Mouse (Mus musculus) cerebellum, adult 11 months (tissue): ENCODE results near the gene Ctse.
A peak's percentile ranks its signal among the peaks of the same experiment; 100 is the strongest.

ENCODE experiments used
- DNase-seq: peaks from one replicate; pipeline ENCODE4 v3.0.0; 2022

Ctse gene

DNA sequence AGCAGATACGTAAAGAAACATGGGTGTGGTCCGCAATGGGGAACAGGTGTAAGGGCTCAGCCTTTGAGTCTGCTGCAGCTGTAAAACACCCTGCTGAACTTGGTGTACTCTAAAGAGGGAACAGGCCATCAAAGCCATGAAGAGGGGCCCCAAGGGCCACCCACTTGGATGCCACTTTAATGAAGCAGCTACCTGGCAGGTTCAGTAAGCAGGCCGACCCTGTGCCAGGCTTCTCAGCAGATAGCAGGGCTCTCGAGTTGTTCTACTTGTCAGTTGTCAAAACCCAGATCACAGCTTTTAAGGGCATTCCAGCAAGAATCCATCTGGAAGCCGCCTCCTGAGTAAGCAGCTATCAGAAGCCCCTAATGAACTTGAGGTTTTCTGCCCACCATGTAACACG is 17.5 kb downstream of the Ctse start:
- no peak for DNase-seq

DNA sequence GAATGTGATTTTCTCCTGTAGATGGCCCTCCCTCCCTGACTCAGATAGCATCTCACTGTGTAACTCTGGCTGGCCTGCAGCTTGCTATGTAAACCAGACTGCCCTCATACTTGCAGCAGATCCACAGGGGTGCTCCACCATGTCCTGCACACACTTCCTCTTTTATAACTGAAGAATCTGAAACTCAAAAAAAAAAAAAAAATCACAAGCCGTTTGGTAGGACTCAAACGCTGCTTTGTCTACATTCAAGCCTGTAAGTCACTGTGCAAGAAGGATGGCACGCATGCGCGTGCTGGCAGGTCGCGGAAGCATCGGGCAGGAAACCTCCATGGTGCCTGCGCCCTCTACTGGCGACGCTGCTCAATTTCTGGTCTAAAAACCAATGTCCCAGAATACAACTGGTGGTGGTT is 19.8 kb downstream of the Ctse start:
- DNase-seq: peak; percentile 85

DNA sequence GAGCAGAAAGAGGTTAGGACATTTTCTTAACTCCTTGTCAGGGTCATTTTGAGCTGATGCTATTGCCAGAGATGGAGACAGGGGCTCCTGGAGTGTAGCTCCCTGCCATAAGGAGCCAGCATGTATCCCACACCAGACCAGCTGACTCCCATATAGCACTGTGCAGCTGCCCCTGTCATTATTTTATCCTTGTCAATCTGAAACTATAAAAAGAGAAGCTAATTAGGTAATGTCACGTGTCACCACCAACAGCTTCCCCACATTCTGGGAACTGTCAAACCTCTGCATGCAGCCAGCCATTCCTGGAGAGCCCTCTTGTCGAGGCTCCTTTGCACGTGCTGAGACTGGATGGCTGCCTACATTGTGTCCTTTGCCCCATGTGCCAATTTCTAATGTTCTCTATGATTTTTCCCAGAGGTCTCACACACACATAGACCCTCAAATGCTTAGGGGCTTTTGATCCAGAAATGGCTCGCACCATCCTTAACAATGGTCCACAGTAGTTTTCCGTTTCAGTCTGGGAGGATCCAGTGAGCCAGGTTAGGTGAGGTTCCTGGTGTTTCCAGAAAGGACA is 21.5 kb downstream of the Ctse start:
- DNase-seq: no peak

DNA sequence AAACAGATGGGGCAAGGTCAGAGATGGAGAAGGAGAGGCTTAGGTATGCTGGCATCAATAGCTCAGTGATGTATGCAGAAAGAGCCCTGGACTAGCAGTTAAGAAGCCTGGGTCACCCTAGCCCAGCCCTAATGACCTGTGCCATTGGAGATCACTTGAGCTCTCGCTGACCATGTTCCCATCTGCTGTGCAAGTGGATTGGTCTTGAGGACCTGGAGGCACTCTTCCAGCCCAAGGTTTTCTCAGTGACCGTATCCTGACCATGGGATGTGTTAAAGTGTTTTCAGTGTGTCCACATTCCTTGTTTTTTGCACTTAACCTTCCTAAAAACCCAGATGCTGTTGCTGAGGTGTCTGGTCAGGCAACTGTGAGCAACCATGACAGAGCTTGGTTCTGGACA is 22.2 kb downstream of the Ctse start:
- no peak for DNase-seq

DNA sequence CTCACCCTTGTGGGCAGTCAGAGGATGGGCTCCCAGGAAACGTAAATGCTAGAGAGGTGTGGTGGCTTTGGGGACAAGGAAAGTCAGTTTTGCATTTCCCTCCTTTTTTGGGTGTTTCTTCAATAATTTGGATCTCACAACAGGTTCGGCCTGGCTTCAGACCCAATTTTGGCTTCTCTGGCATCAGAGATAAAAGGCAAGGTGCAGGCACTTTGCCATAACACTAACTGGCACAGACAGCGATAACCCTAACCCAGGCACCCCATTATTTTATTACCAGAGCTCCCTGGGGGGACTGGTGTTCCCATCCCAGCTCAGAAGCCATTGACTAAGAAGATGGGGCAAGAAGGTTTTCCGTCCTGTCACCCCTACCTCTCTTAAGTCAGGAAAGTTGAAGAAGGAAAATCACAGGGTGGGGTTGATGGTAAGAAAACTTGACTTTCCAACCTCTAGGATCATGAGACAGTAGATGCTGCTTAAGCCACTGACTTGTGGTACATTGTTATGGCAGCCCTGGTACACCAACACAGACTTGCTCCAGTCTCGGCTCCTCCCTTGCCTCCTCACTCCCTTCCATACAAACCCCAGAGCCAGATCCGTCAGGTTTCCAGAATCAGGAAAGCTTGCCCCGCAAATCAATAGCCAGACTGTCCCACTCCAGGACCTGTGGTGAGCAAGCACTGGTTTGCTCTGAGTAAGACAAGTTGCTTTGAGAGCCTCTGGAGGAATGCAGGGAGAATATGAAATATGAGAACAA is 22.8 kb downstream of the Ctse start:
- no peak for DNase-seq

DNA sequence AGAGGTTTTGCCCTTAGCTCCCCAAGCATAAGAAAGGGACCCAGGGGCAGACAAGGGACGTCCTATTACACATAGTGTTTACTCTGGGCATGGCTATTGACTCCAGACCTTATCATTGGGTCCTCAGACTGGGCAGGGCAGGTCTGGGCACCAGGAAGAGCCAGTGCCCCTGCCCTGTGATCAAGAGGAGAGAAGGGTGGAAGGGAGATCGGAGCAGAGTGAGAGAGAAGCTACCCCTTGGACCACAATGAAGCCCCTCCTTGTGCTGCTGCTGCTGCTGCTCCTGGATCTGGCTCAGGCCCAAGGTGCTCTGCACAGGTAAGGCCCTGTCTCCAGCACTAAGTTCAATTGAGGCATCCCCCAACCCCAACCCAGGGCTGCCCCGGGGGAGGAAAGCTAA is 23.6 kb downstream of the Ctse start:
- no peak for DNase-seq

DNA sequence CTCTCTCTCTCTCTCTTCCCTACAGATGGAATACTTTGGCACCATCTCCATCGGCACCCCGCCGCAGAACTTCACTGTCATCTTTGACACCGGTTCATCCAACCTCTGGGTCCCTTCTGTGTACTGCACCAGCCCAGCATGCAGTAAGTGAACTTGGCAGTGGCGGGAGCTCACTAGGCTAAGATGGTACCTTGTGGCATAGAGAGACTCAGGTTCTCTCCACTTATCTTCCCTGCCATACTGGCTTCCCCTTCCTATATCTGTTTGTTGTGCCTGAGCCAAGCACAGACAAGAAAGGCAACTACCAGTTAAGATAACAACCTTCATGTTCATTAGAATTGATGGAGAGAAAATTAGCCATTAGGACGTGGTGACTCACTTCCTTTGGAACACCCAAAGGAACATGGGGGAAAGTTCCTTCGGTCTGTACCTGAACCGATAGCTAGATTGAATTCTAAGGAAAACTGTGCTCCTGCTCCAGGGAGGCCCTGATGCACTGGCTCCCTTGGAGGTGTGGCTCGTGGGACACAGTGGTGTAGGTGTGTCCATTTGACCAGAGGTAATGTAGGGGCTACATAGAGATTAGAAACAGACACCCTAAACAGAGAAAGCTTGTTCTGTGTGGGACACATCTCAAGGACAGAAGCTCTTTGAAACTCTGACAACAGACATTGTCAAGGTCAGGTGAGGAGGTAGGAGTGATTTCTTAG is 25.3 kb downstream of the Ctse start:
- DNase-seq: no peak

DNA sequence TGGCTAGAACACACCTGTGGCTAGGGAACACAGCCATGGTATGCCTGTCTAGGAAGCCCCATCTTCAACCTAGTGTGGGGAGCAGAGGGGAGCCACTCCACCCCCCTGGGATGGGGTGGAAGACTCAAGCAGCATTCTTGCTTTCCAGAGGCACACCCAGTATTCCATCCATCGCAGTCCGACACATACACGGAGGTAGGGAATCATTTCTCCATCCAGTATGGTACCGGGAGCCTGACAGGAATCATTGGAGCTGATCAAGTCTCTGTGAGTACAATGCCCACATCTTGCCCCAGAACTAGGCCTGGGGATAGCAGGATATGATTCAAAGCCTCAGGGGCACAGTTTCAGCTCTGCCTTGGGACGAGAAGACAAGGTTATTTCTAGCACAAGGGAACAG is 26.0 kb downstream of the Ctse start:
- DNase-seq: no peak

DNA sequence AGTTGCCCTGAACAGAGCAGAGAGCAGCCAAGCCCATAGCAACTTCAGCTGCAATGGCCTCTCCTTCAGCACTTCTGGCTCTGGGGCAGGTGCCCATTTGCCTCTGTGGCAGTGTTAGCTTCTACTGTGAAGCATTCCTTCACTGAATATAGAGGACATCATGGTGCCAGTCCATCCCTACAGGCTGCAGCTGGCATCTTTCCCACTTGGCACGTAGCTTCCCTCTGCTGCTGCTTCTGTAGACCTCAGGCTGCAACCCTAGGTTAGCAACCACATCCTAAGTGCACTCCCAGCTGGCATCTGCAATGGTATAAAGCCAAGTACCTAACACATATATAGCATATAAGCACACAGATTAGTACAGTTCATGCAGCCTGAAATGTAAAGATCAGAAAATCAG is 27.8 kb downstream of the Ctse start:
- no peak for DNase-seq

DNA sequence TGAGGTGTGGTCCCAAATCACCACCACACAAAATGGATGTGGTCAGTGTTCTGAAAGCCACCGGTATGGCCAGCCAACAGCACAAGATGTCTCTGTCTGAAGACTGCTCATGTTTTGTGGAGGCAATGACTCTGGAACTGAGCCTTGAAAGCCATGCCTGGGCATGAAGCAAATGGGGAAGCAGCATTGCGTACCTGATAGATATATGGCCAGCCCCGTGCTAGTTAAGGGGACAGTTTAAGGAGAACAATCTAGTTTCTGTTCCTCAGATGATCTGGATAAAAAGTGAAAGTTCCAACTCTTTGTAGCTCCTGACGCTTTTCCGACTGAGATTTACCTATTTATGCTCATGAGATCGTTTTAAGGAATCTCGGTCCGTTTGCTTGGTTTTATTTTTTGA is 33.0 kb downstream of the Ctse start:
- DNase-seq: no peak

DNA sequence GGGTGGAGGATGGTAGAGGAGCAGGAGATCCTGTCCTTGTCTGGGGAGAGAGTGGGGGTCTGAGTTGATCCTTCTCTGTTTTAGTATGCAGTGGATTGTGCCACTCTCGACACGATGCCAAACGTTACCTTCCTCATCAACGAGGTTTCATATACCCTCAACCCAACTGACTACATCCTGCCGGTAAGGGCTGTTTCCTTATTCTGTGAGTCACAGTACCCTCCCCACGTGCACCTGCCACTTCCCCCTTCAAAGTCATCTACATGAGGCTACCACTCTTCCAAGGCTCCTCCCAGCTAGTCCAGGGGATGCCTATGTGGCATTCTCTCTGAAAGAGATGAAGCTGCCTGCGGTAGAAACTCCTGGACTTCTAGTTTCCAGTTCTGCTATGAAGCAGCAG is 34.3 kb downstream of the Ctse start:
- no peak for DNase-seq

DNA sequence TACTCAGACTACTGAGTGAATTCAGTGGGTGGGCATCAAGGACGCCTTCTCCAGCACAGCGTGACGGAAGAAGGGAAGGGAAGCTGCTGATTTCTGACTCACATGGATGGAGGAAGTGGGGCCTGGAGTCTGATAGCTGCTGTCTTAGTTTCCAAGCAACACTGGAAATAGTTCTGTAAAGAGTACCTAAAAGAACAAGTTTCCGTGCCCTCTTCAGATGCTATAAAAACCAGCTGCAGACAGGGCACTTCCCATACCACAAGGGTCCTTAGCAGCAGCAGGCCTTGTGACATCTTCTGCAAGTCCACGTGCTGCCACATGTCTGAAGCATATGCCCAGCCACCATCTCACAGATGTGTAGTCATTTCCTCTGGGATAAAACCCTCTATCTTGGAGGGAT is 41.5 kb downstream of the Ctse start:
- no peak for DNase-seq

DNA sequence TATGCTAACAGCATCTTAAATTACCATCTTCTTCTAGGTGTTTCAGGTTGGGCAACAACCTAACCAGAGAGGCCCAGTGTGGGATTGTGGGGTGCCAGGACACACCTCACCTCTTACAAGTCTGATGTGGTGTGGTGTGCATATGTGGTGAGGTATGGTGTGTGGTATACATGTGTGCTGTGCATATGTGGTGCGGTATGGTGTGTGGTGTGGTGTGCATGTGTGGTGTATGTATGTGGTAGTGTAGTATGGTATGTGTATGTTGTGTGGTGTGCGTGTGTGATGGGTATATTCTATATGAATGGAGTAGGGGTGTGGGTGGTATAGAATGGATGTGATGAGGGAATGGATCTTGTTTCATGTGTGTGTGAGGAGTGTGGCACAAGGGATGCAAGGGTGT is 49.6 kb downstream of the Ctse start:
- no peak for DNase-seq

DNA sequence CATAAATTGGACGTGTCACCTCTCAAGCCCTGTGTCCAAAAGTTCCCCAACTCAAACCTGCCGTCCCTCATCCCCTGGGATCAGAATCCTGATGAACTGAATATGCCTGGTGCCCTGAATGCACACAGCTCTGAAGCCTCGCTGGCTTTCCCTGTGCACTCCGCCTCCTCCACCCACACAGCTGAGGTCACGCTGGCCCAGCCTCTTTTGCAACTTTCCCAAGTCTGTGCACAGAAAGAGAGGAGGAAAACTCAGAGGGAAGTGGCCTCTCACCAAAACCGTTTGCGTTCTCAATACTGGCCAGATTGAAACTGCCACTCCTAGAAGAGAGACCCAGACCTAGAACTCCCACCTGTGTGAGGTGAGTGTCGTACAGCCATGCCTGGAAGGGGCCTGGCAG is 50.4 kb downstream of the Ctse start, which contains the start of gene Rab7b:
TSS of gene Rab7b (plus strand) at position 221 of the 400 bp plus-strand sequence.
- no peak for DNase-seq

DNA sequence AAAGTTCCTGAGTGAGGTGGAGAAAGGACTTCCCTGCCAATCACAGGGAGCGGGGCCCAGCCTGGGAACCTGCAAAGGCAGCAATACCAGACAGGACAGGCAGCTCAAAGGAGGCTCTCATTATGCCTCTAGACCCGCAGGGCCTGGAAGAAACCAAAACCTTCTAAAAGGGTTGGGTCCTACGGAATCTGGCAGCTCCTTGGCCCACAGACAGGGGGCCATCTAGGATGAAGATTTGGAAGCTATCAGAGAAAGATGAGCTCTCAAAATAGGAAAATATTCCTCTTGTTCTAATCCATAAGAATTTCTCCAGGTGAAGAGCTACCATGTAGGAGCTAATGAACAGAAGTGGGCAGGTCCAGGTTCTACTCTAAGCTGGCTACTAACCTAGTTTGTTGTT is 50.9 kb downstream of the Ctse start:
- no peak for DNase-seq

DNA sequence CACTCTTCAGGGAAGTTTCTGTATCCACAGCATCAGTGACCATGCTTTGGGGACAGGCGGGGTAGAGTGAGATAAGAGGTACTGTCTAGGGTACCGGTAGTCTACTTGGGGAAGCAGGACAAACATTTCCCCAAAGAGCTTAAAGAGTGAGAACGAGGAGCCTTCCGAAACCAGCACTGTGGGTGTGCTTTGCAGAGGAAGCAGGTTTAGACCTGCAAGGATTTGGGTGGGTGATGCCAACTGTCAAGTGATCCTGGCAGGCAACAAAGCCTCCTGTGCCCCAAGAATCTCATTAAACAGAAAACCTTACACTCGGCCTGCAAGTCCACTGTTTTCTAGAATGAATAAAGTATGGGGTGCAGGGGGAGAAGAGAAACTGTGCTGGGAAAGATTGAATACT is 51.8 kb downstream of the Ctse start:
- no peak for DNase-seq

DNA sequence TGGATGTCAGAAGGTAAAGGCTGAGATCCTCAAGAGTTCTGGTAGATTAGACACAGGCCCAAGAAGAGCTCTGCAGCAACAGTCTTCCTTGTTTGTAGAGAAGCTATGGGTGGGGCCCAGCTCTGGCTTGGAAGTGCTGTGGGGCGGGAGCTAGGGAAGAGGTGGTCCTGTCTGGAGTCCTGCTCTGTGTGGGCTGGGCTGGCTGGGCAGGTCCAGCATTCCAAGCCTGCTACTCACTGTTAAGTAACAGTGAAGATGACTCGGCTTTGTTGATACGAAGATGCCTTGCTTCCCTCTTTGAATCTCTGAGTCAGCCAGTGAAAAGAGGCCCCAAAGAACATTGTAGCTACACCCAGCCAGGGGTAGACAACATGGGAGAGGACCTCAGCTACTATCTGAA is 52.3 kb downstream of the Ctse start:
- DNase-seq: no peak

DNA sequence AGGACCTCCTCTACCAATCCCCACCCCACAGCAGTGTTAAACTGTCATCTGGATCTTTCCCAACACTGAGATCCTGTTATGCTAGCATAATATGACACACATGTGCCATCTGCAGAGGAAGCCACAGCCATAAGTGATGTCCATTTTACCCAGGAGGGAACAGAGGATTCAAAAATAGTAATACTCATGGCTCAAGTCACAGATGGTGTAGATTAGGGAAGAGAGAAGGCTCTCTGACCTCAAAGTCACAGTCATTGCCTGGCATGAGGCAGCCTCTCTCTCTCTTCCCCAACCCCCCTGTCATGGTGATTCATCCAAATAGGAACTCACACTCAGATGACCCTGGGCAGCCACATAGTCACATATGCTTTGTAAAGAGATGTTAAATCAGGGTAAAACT is 53.2 kb downstream of the Ctse start:
- DNase-seq: no peak

DNA sequence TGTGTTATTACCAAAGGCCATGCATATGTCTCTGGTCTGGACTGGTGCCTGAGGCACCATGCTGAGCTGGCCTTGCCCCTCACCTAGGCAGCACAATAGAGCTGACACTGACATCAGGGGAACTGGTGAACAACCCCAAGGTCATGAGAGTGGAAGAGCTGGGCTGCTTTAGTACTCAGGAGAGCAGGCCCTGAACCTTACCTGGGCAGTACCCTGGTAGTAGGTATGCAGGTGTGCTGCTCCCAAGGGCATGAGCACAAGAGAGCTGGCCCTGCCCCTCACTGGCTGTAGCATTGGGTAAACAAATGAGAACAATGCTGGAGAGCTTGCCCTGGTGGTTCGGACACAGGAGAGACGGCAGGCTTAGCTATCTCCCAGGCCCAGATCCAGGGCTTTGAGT is 57.2 kb downstream of the Ctse start:
- no peak for DNase-seq

DNA sequence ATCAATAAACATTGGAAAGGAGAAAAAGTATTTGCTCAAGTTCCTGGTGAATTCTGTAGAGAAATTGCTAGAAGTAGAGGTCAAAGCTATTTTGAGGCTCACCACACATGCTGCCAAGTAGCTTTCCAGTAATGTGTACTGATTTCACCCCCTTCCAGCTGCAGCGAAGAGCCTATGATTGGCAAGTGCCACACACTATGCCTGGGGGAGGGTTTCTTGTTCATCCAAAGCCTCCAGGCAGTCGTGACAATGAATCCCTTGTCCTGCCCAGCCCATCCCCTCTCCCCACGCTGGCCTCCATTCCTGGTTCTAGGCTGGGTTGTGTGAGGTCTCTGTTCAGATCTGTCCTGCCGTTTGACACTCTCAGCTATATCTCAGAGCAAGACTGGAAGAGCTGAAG is 58.2 kb downstream of the Ctse start:
- no peak for DNase-seq

DNA sequence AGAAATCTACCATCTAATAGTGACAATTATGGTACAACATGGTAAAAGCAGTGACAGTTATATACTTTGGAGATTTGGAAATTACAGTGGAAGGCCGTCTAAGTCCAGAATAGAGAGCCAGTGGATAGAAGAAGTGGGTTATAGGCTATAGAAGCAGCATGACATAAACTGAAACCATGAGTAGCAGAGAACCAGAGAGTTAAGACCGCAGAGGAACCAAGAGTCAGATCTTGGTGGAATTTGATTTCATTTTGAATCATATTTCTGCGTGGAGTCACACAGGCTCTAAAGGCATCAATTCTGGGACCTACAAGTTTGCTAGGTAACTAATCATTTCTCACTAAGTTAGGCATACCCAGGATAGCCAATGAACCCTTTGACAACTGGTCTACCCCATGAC is 60.7 kb downstream of the Ctse start:
- no peak for DNase-seq

DNA sequence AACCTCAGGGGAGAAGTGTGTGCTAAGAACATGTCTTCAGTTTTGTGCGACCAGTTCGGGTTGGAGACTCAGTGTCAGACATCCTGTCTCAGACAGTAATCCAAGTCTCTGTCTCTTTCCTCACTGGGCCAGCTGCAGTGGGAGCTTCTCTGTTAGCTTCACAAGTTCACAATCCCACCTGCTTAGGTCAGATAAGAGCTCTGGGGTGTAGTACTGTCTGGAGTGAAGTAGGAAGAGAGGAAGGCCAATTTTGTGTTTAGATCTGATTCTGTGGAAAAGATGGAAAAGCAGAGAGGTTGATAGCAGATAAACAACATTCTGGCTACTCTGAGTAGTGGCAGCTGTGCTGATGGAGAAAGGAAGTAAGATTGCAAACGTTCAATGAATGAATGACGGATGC is 61.5 kb downstream of the Ctse start:
- DNase-seq: no peak

DNA sequence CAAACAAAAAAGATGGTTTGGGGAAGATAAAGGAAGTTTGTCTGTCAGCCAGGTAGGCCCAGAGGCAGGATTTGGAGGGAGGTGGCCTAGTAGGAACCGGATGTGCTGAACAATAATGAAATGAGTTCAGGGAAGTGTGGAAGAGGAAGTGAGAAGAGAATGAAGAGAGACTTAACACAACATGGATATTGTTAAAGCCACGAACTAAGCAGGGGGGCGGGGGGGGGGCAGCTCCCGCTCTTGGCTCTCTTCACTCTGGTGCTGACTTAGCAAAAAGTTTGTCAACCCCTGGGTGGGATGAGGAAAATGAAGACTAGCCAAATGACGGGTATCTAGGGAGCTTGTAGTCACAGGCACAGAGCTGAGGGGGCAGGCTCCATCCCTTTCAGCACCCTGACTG is 62.3 kb downstream of the Ctse start:
- no peak for DNase-seq

DNA sequence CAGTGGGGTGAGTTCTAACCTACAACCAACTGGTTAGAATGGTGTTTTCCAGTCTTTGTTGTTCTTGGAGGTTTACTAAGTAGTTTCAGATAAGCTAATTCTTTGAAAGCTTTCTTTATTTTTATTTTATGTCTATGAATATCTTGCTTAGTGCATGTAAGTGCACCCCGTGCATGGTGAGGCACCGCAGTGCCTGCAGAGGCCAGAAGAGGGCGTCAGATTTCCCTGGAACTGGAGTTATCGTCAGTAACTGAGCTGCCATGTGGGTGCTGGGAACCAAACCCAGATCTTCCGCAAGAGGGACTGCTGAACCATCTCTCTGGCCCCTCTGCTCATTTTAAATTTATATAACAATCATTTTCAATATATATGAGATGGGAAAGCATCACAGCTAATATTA is 63.3 kb downstream of the Ctse start:
- no peak for DNase-seq
